Mouse (Mus musculus): ENCODE data around the gene Uso1. TPM values are rescaled to one million over a fixed set of nuclear protein-coding genes. Genes with fewer than 3 reads are reported as not detected.
A peak's percentile ranks its signal among the peaks of the same experiment; 100 is the strongest.

Uso1 gene
- 0.53 and 0.71 TPM in 2 replicates for polyA plus RNA-seq (2012)

- no peak for TF ChIP-seq TAL1 (IDR thresholded peaks at IDR 0.05; ENCODE audit: low read length)
- TF ChIP-seq GATA1 (IDR thresholded peaks at IDR 0.05; ENCODE audit: low read length): no peak
- peak within 1 kb of the TSS; percentile 98 for H3K4me3 ChIP-seq (replicated peaks)
- H3K36me3 ChIP-seq (ENCODE audit: control insufficient read depth): peaks cover 23% of the 10 kb centered on the region
- no peaks in the 10 kb centered on the region for H3K9me3 ChIP-seq (ENCODE audit: control insufficient read depth, low read length)
- H3K4me1 ChIP-seq (ENCODE audit: control insufficient read depth): peaks cover 69% of the 10 kb centered on the region
- no peaks in the 10 kb centered on the region; the same call in 1 of the 2 replicates for H3K27me3 ChIP-seq (ENCODE audit: control insufficient read depth)
Measured at GRCm38 (mm10) chr5:92137239-92138046, at the start of gene Uso1. Uso1 (plus strand) TSS chr5:92137938.

- Histone ChIP-seq H3K27me3 (ENCODE audit: control insufficient read depth) (no peaks in the 10 kb centered on the region), H3K4me1 (ENCODE audit: control insufficient read depth) (no peaks in the 10 kb centered on the region), H3K4me3 (replicated peaks) (no peak overlapping the region), H3K9me3 (ENCODE audit: control insufficient read depth, low read length) (no peaks in the 10 kb centered on the region), H3K36me3 (ENCODE audit: control insufficient read depth) (no peaks in the 10 kb centered on the region)
- TF ChIP-seq TAL1 (IDR thresholded peaks at IDR 0.05; ENCODE audit: low read length): no peak
- TF ChIP-seq GATA1 (IDR thresholded peaks at IDR 0.05; ENCODE audit: low read length): no peak
Measured at GRCm38 (mm10) chr5:92093263-92094061, 44.3 kb upstream of the Uso1 start.

- TF ChIP-seq GATA1 (IDR thresholded peaks at IDR 0.05; ENCODE audit: low read length): no peak
- TF ChIP-seq TAL1 (IDR thresholded peaks at IDR 0.05; ENCODE audit: low read length): no peak
- Histone ChIP-seq H3K9me3 (ENCODE audit: control insufficient read depth, low read length) (no peaks in the 10 kb centered on the region), H3K4me3 (replicated peaks) (no peak overlapping the region), H3K4me1 (ENCODE audit: control insufficient read depth) (no peaks in the 10 kb centered on the region), H3K27me3 (ENCODE audit: control insufficient read depth) (no peaks in the 10 kb centered on the region), H3K36me3 (ENCODE audit: control insufficient read depth) (no peaks in the 10 kb centered on the region)
Measured at GRCm38 (mm10) chr5:92094062-92094415, 43.7 kb upstream of the Uso1 start.

GRCm38 (mm10) chr5:92096786-92097185 is 41.0 kb upstream of the Uso1 start:
- Histone ChIP-seq H3K36me3 (ENCODE audit: control insufficient read depth) (no peaks in the 10 kb centered on the region), H3K4me1 (ENCODE audit: control insufficient read depth) (no peaks in the 10 kb centered on the region), H3K4me3 (replicated peaks) (no peak overlapping the region), H3K27me3 (ENCODE audit: control insufficient read depth) (no peaks in the 10 kb centered on the region), H3K9me3 (ENCODE audit: control insufficient read depth, low read length) (no peaks in the 10 kb centered on the region)
- TF ChIP-seq GATA1 (IDR thresholded peaks at IDR 0.05; ENCODE audit: low read length) (no peak), TAL1 (IDR thresholded peaks at IDR 0.05; ENCODE audit: low read length) (no peak)

- H3K36me3 ChIP-seq (ENCODE audit: control insufficient read depth): no peaks in the 10 kb centered on the region
- no peaks in the 10 kb centered on the region for H3K4me1 ChIP-seq (ENCODE audit: control insufficient read depth)
- TF ChIP-seq GATA1 (IDR thresholded peaks at IDR 0.05; ENCODE audit: low read length) (no peak), TAL1 (IDR thresholded peaks at IDR 0.05; ENCODE audit: low read length) (no peak)
- H3K9me3 ChIP-seq (ENCODE audit: control insufficient read depth, low read length): no peaks in the 10 kb centered on the region
- H3K4me3 ChIP-seq (replicated peaks): no peak overlapping the region
- no peaks in the 10 kb centered on the region for H3K27me3 ChIP-seq (ENCODE audit: control insufficient read depth)
Measured at GRCm38 (mm10) chr5:92097779-92098178, 40.0 kb upstream of the Uso1 start.

GRCm38 (mm10) chr5:92098351-92099109 is 39.2 kb upstream of the Uso1 start:
- no peaks in the 10 kb centered on the region for H3K9me3 ChIP-seq (ENCODE audit: control insufficient read depth, low read length)
- H3K36me3 ChIP-seq (ENCODE audit: control insufficient read depth): no peaks in the 10 kb centered on the region
- H3K4me1 ChIP-seq (ENCODE audit: control insufficient read depth): no peaks in the 10 kb centered on the region
- TF ChIP-seq TAL1 (IDR thresholded peaks at IDR 0.05; ENCODE audit: low read length) (no peak), GATA1 (IDR thresholded peaks at IDR 0.05; ENCODE audit: low read length) (no peak)
- H3K4me3 ChIP-seq (replicated peaks): no peak overlapping the region
- H3K27me3 ChIP-seq (ENCODE audit: control insufficient read depth): no peaks in the 10 kb centered on the region

- H3K4me1 ChIP-seq (ENCODE audit: control insufficient read depth): no peaks in the 10 kb centered on the region
- TF ChIP-seq GATA1 (IDR thresholded peaks at IDR 0.05; ENCODE audit: low read length): no peak
- no peak overlapping the region for H3K4me3 ChIP-seq (replicated peaks)
- H3K27me3 ChIP-seq (ENCODE audit: control insufficient read depth): no peaks in the 10 kb centered on the region
- H3K36me3 ChIP-seq (ENCODE audit: control insufficient read depth): no peaks in the 10 kb centered on the region
- H3K9me3 ChIP-seq (ENCODE audit: control insufficient read depth, low read length): no peaks in the 10 kb centered on the region
Measured at GRCm38 (mm10) chr5:92101601-92102000, 36.1 kb upstream of the Uso1 start.

GRCm38 (mm10) chr5:92103062-92103461 is 34.7 kb upstream of the Uso1 start:
- Histone ChIP-seq H3K9me3 (ENCODE audit: control insufficient read depth, low read length) (no peaks in the 10 kb centered on the region), H3K27me3 (ENCODE audit: control insufficient read depth) (no peaks in the 10 kb centered on the region), H3K4me3 (replicated peaks) (no peak overlapping the region), H3K4me1 (ENCODE audit: control insufficient read depth) (no peaks in the 10 kb centered on the region), H3K36me3 (ENCODE audit: control insufficient read depth) (no peaks in the 10 kb centered on the region)
- TF ChIP-seq GATA1 (IDR thresholded peaks at IDR 0.05; ENCODE audit: low read length) (no peak), TAL1 (IDR thresholded peaks at IDR 0.05; ENCODE audit: low read length) (no peak)

Measured in erythroblast, embryonic 14.5 days (primary cell).